Mouse (Mus musculus): ENCODE measurements at regions not wholly inside any gene's neighbourhood (a gene's known extent, or its start where the extent isn't known, plus 50 kb on each side); places are given as distances from the start of the nearest gene placed in this dataset.

DNA sequence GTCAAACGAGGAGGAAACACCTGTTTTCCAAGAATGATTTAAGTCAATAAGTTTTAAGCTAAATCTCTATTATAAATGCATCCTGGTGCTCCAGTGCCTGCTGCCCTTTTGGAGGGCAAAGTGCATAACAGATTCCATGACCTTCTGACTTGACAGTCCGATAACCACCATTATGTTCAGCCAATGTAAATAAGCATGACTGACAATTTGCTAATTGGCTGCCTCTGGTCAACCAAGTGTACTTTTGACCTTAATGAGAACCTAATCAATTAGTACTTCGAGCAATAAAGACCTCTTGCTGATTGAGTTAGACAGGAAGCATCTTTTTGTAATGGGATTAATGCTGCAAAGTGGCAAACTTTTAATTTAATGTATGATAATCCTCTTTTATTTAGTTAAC, 183.3 kb upstream of the Zfp770 start:
- no peak for TF ChIP-seq POLR2A (IDR thresholded peaks at IDR 0.05; ENCODE audit: extremely low read depth, insufficient read depth, low read length)
- no peak for TF ChIP-seq CTCF (IDR thresholded peaks at IDR 0.05; ENCODE audit: low read depth, low read length)

Data from liver, adult 2 months (tissue).